Mouse (Mus musculus): Measurements from ENCODE around the gene Erg. TPM values are rescaled to one million over a fixed set of nuclear protein-coding genes. Genes with fewer than 3 reads are reported as not detected.

Erg gene
- polyA plus RNA-seq, 1 experiment from 2014 or later, result 9.1 TPM

DNA sequence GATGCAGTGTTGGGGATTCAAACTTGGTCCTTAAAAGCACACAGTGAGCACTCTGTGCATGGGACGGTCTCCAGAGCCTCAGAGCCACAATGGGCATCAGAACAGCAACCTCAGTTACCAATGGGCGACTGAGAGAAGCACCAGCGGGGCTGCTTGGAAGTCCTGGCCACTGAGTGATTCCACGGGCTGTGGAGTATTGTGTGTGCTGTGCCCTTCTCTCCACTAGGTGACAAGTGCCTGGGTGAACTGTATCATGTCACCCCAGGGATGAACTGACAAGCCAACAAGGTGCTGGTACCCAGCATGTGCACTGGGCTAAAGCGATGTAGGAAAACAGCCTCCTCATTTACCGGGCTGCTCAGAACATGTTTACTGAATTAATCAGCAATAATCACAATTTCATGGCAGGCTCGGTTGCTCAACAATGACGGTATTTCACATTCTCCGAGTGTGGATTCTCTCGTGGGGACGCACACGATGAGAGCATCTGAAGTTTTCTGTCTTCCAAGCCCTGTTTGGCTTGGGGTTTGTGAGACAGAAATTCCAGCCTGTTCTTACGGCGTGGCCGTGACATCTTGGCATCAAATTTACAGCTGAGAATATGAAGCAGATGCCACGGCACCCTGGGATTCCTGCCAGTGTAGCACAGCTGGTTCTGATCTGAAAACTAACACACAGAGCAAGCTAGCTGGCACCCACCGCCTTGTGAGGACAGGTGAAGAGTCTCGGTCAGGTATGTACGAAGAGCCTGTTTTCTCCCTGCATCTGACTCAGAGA lies 219.2 kb downstream of the Erg start:
- no peak overlapping the region for H3K9ac ChIP-seq
- no peak overlapping the region for H3K27ac ChIP-seq (ENCODE audit: low read depth)
- no peak for TF ChIP-seq CTCF (IDR thresholded peaks at IDR 0.05; ENCODE audit: low read depth)
- ATAC-seq (ENCODE audit: insufficient read depth), result no peak
- H3K4me2 ChIP-seq, result no peak overlapping the region
- DNase-seq, result no peak
- H3K27me3 ChIP-seq (ENCODE audit: insufficient read depth, low read length), result no peaks in the 10 kb centered on the region
- 73% methylated on average over 19 of the region's 19 CpGs for WGBS
- 0 out of 2 replicates have a peak, but pooled peaks cover 3% of the 10 kb centered on the region for H3K4me1 ChIP-seq (ENCODE audit: insufficient read depth)
- H3K9me3 ChIP-seq (ENCODE audit: low read depth, low read length), result no peaks in the 10 kb centered on the region
- H3K36me3 ChIP-seq (ENCODE audit: insufficient read depth), result no peaks in the 10 kb centered on the region
- no peak overlapping the region for H3K4me3 ChIP-seq (ENCODE audit: low read depth, low read length)

DNA sequence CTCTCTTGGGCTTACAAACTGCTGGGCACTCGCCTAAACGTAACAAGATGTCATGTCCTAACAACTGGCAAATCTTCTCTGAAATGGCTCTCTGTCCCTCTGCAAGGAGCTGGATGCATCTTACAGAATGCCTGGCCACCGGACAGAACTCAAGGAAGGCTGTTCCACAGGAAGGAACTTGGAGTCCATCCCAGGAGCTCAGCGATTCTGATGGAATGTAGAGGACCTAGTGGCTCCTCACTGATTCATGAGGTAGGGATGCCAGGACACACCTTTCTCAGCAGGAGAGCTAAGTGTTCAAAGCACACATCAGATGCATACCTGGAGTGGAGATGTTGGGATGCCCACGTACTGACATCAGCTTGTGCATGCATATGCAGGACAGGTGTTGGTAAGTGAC lies 221.2 kb downstream of the Erg start:
- WGBS, result 79% methylated on average over 5 of the region's 5 CpGs
- Histone ChIP-seq H3K27ac (ENCODE audit: low read depth) (no peak overlapping the region), H3K9ac (no peak overlapping the region)

DNA sequence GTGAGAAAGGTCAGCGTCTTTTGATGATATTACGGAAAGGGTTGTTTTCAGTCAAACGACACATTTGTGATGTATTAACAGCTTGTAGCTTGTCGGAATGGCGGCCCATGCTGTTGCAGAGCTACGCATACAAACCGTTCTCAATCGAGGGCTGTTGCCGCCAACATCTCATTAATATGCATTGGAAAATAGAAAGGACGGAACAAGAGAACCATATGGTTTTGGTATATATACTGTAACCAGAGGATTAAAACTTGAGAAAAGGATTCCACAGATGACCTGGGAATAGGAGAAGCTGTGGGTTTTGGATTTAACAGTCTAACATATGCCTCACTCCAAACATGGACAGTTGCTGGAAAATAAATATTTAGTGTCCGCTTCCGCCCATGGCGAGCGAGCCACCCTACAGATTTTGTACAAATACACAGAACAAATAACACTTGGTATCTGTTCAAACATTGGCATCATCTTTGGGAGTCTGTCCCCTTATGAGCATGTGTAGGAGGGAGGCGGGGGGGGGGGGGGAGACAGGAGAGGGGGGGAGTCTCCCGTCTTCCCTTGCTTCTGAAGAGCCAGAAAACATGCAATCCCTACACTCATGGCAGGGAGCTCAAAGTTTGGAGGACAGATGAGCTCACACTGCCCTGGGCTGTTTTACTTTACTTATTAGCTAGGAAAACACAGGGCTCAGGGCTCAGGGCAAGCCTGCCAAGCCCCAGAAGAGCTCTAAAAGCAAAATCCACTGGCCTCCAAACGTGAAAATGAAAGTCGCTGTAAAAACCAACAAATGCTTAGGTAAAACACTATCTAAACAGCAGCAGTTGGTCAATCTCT lies 222.5 kb downstream of the Erg start:
- DNase-seq, result peak; percentile 43
- TF ChIP-seq CTCF (IDR thresholded peaks at IDR 0.05; ENCODE audit: low read depth), result no peak

More for the DNA sequence above, 221.2 kb downstream of the Erg start:
- no peak for ATAC-seq (ENCODE audit: insufficient read depth)
- no peaks in the 10 kb centered on the region for H3K27me3 ChIP-seq (ENCODE audit: insufficient read depth, low read length)
- no peak overlapping the region for H3K4me2 ChIP-seq
- no peak for DNase-seq
- H3K36me3 ChIP-seq (ENCODE audit: insufficient read depth), result 0 out of 2 replicates have a peak, but pooled peaks cover 6% of the 10 kb centered on the region
- no peak overlapping the region for H3K4me3 ChIP-seq (ENCODE audit: low read depth, low read length)
- 0 out of 2 replicates have a peak, but pooled peaks cover 3% of the 10 kb centered on the region for H3K4me1 ChIP-seq (ENCODE audit: insufficient read depth)
- no peak for TF ChIP-seq CTCF (IDR thresholded peaks at IDR 0.05; ENCODE audit: low read depth)
- no peaks in the 10 kb centered on the region for H3K9me3 ChIP-seq (ENCODE audit: low read depth, low read length)

GRCm38 (mm10) chr16:95361950-95362349 lies 224.4 kb downstream of the Erg start:
- 76% methylated on average over 7 of the region's 7 CpGs for WGBS
- Histone ChIP-seq H3K36me3 (ENCODE audit: insufficient read depth) (0 out of 2 replicates have a peak, but pooled peaks cover 6% of the 10 kb centered on the region), H3K27ac (ENCODE audit: low read depth) (no peak overlapping the region), H3K27me3 (ENCODE audit: insufficient read depth, low read length) (no peaks in the 10 kb centered on the region), H3K4me1 (ENCODE audit: insufficient read depth) (0 out of 2 replicates have a peak, but pooled peaks cover 3% of the 10 kb centered on the region), H3K4me2 (no peak overlapping the region), H3K4me3 (ENCODE audit: low read depth, low read length) (no peak overlapping the region), H3K9ac (no peak overlapping the region), H3K9me3 (ENCODE audit: low read depth, low read length) (no peaks in the 10 kb centered on the region)
- ATAC-seq (ENCODE audit: insufficient read depth), result no peak
- no peak for TF ChIP-seq CTCF (IDR thresholded peaks at IDR 0.05; ENCODE audit: low read depth)
- no peak for DNase-seq

More for the DNA sequence above, 222.5 kb downstream of the Erg start:
- H3K9ac ChIP-seq, result no peak overlapping the region
- 0 out of 2 replicates have a peak, but pooled peaks cover 3% of the 10 kb centered on the region for H3K4me1 ChIP-seq (ENCODE audit: insufficient read depth)
- no peaks in the 10 kb centered on the region for H3K9me3 ChIP-seq (ENCODE audit: low read depth, low read length)
- 0 out of 2 replicates have a peak overlapping the region, but pooled peaks have one; percentile 44 for H3K27ac ChIP-seq (ENCODE audit: low read depth)
- peak; percentile 38; the same call in 1 of the 2 replicates for ATAC-seq (ENCODE audit: insufficient read depth)
- 0 out of 2 replicates have a peak, but pooled peaks cover 6% of the 10 kb centered on the region for H3K36me3 ChIP-seq (ENCODE audit: insufficient read depth)
- H3K4me3 ChIP-seq (ENCODE audit: low read depth, low read length), result no peak overlapping the region
- H3K4me2 ChIP-seq, result no peak overlapping the region
- H3K27me3 ChIP-seq (ENCODE audit: insufficient read depth, low read length), result no peaks in the 10 kb centered on the region
- WGBS, result 56% methylated on average over 17 of the region's 18 CpGs

DNA sequence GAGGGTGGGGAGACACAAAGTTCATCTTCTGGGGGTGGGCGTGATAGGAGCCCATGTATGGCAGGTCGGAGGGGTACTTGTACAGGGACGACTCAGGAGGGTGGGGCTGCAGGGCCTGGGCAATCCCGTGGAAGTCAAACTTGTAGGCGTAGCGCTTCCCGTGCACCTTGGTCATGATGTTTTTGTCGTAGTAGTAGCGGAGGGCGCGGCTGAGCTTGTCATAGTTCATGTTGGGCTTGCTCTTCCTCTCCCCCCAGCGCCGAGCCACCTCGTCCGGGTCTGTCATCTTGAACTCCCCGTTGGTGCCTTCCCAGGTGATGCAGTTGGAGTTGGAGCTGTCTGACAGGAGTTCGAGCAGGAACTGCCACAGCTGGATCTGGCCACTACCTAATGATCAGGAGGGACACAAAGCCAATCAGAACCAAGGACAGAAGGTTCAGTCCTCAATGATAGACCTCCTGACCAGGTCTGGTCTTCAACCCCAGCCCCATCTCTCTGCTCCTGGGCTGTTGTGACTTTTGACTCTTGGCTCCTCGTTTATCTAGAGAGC lies 225.4 kb downstream of the Erg start:
- no peak overlapping the region for H3K27ac ChIP-seq (ENCODE audit: low read depth)
- ATAC-seq (ENCODE audit: insufficient read depth) (no peak), DNase-seq (no peak)
- no peaks in the 10 kb centered on the region for H3K27me3 ChIP-seq (ENCODE audit: insufficient read depth, low read length)
- no peaks in the 10 kb centered on the region for H3K9me3 ChIP-seq (ENCODE audit: low read depth, low read length)
- TF ChIP-seq CTCF (IDR thresholded peaks at IDR 0.05; ENCODE audit: low read depth), result no peak
- H3K36me3 ChIP-seq (ENCODE audit: insufficient read depth), result 0 out of 2 replicates have a peak, but pooled peaks cover 6% of the 10 kb centered on the region
- no peak overlapping the region for H3K9ac ChIP-seq
- H3K4me2 ChIP-seq, result no peak overlapping the region
- H3K4me3 ChIP-seq (ENCODE audit: low read depth, low read length), result no peak overlapping the region
- WGBS, result 86% methylated on average over 18 of the region's 18 CpGs
- H3K4me1 ChIP-seq (ENCODE audit: insufficient read depth), result 0 out of 2 replicates have a peak, but pooled peaks cover 3% of the 10 kb centered on the region

DNA sequence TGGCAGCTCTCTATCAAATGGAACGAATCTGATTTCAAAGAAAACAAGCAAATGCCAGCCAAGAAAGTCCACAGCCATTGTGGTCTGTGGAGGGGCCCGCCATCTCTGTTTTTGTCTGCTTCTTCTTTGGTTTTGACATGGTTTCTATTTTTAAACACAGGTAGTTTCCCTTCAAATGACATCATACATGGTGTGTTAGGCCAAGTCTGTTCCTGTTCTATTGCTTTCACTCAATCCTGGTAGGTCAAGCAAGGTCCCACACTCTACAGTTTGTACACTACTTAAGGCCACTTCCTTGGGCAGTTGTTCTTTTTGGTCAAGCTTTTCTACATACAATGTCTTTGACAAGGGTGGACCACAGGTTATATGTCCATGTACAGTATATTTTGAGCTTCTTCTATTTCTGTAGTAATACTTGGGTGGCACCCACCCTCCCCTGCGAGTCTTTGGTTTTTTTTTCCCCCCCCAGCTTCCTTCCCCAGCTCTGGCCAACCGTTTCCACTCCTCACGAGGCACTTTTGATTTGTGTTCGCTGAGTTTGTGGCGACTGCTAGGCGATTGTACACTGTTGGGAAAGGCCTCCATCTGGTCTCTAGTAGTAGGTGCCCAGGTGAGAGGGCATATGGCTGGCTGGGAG lies 226.1 kb downstream of the Erg start:
- ATAC-seq (ENCODE audit: insufficient read depth), result no peak
- DNase-seq, result no peak
- Histone ChIP-seq H3K9ac (no peak overlapping the region), H3K27me3 (ENCODE audit: insufficient read depth, low read length) (no peaks in the 10 kb centered on the region), H3K36me3 (ENCODE audit: insufficient read depth) (0 out of 2 replicates have a peak, but pooled peaks cover 6% of the 10 kb centered on the region), H3K27ac (ENCODE audit: low read depth) (no peak overlapping the region), H3K4me2 (no peak overlapping the region), H3K4me1 (ENCODE audit: insufficient read depth) (0 out of 2 replicates have a peak, but pooled peaks cover 3% of the 10 kb centered on the region), H3K9me3 (ENCODE audit: low read depth, low read length) (no peaks in the 10 kb centered on the region), H3K4me3 (ENCODE audit: low read depth, low read length) (no peak overlapping the region)
- 73% methylated on average over 8 of the region's 8 CpGs for WGBS
- TF ChIP-seq CTCF (IDR thresholded peaks at IDR 0.05; ENCODE audit: low read depth), result no peak

Data from lung, embryonic 14.5 days (tissue).